Mouse (Mus musculus) embryonic fibroblast, embryonic 13.5 days (primary cell): ENCODE results near the gene Pde5a.

Source experiments
- CTCF ChIP-seq: IDR thresholded peaks from 2 replicates; pipeline ENCODE4 v1.5.1; 2011; ENCODE audit warnings: mild to moderate bottlenecking, control low read depth, low read length, moderate library complexity, borderline replicate concordance; ENCODE audit not compliant: insufficient read depth
- POLR2A ChIP-seq: IDR thresholded peaks from 2 replicates; pipeline ENCODE4 v1.6.1; 2011; ENCODE audit warnings: low read depth, mild to moderate bottlenecking, control low read depth, low read length, moderate library complexity

DNA sequence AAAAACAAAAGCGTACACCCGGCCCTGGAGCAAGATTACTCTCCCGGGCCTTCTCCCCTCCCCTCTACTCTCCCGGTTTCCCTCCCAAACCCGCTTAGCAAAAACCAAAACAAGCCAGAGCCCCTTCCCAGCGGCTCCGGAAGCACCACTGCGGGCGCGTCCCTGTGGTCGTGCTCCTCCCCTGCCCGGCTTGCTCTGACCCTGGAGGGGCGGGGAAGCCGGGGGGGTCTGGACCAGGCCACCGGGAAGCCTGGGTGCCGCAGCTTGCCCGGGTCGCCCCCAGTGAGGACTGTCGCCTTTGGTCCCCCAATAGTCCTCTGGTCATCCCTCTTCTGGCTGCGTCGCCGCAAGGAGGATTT lies 833 bp downstream of the Pde5a start:
- TF ChIP-seq CTCF (no peak), POLR2A (no peak; the same call in 1 of the 2 replicates)
